Mouse (Mus musculus) ES-E14 (cell line): ENCODE measurements around the gene Cry1. TPM values are rescaled to one million over a fixed set of nuclear protein-coding genes. Genes with fewer than 3 reads are reported as not detected.

Experiments
- DNase-seq: peaks from one replicate; pipeline ENCODE4 v3.0.0-alpha.2; 2013; ENCODE audit warnings: low read depth, low spot score
- H3K27ac ChIP-seq: 2 replicates; pipeline ENCODE4 v1.5.1; 2012; ENCODE audit warnings: low read depth, mild to moderate bottlenecking, low read length, moderate library complexity, mixed read lengths; ENCODE audit not compliant: poor library complexity, insufficient read depth, severe bottlenecking
- H3K36me3 ChIP-seq: 2 replicates; pipeline ENCODE4 v1.6.1; 2012; ENCODE audit warnings: mild to moderate bottlenecking, low read length, moderate library complexity, mixed read lengths; ENCODE audit not compliant: control insufficient read depth, poor library complexity, insufficient read depth, severe bottlenecking
- H3K4me1 ChIP-seq, 2 experiments: fragments of 150-350 bp in 1 of 2; sonication (generic) in 1 of 2; 2 replicates each; pipeline ENCODE4 v1.6.1; 2012; ENCODE audit warnings: low read length in 2 of 2, mild to moderate bottlenecking in 1 of 2, mixed read lengths in 1 of 2; ENCODE audit not compliant: control insufficient read depth in 2 of 2, insufficient read depth in 2 of 2, poor library complexity in 1 of 2
- H3K4me3 ChIP-seq, 2 experiments: fragments of 150-350 bp in 1 of 2; sonication (generic) in 1 of 2; 2 replicates each; pipeline ENCODE4 v1.5.1; 2012; ENCODE audit warnings: low read length in 2 of 2, low read depth in 1 of 2, mild to moderate bottlenecking in 1 of 2, mixed read lengths in 1 of 2; ENCODE audit not compliant: insufficient read depth in 1 of 2, poor library complexity in 1 of 2, severe bottlenecking in 1 of 2
- H3K9ac ChIP-seq: 2 replicates; pipeline ENCODE4 v1.6.1; 2012; ENCODE audit warnings: low read depth, mild to moderate bottlenecking, low read length, mixed read lengths; ENCODE audit not compliant: poor library complexity, insufficient read depth, severe bottlenecking
- H3K9me3 ChIP-seq: fragments of 150-350 bp; sonication (generic); 2 replicates; pipeline ENCODE4 v1.6.1; 2012; ENCODE audit warnings: low read depth, mild to moderate bottlenecking, low read length; ENCODE audit not compliant: control insufficient read depth, insufficient read depth
- CHD2 ChIP-seq: IDR thresholded peaks from 2 replicates; pipeline ENCODE4 v1.6.1; 2014; ENCODE audit warnings: mild to moderate bottlenecking, low read depth, low read length, inconsistent platforms
- HCFC1 ChIP-seq: IDR thresholded peaks from 2 replicates; pipeline ENCODE4 v1.6.1; 2012; ENCODE audit warnings: low read length, inconsistent platforms, borderline replicate concordance; ENCODE audit not compliant: insufficient read depth
- MAFK ChIP-seq: IDR thresholded peaks from 2 replicates; pipeline ENCODE4 v1.6.1; 2014; ENCODE audit warnings: mild to moderate bottlenecking, low read depth, low read length, inconsistent platforms; ENCODE audit not compliant: insufficient read depth
- ZC3H11A ChIP-seq: IDR thresholded peaks from 2 replicates; pipeline ENCODE4 v1.6.1; 2012; ENCODE audit warnings: low read depth, mild to moderate bottlenecking, inconsistent platforms, low read length, borderline replicate concordance
- ZNF384 ChIP-seq: IDR thresholded peaks from 2 replicates; pipeline ENCODE4 v1.6.1; 2012; ENCODE audit warnings: low read depth, low read length, inconsistent platforms
- in situ Hi-C, 2 experiments: fragments of 600-800 bp; cut with MboI; formaldehyde crosslinking; loops; one replicate each; pipeline ENCODE4 v1.15.1; 2025; ENCODE audit warnings: low sequenced_read_pairs in 2 of 2, inconsistent platforms in 1 of 2; ENCODE audit not compliant: unreplicated experiment in 2 of 2
- total RNA-seq: library from RNA; depleted of rRNA; stranded (reverse); fragments of 300-350 nt; gene quantifications from 2 replicates; pipeline ENCODE4 v1.2.3, GENCODE M21; 2012

Cry1 gene
- total RNA-seq, 1 experiment, result 23.4 TPM

DNA sequence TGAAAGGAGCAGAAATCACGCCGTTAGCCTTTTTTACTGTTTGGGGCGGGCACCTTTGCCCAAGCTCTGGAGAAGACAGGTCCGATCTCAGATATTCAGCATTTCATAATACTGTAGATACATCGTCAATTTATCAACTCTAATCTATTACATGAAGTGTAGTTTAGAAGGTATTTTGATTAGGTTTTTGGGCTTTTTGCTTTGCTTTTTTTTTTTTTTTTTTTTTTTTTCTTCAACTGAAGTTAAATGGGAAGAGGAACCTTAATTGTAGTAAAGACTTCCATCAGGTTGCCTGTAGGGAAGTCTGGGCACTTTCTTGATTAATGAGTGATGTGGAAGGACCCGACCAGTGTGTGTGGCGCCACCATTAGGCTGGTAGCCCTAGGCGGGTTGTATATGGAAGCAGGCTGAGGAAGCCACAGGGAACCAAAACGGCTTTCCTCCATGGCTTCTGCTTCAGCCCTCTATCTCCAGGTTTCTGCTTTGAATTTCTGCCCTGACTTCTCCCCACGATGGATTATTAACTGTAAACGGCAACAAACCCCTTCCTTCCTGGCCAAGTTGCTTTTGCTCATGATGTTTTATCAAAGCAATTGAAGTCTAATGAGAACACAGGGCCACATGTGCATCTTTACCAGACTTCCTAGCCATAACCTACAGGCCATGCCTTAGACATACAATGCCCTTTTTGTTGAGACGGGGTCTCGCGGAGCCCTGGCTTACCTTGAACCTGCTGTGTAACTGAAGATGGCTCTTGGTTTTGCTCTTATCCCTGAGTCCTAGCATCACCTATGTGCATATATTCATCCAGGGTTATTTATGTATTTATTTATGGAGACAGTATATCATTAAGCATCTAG is 1.0 kb upstream of the Cry1 start:
- no peak for DNase-seq
- Histone ChIP-seq H3K9ac (peak overlapping the region; percentile 75), H3K27ac (no peak overlapping the region), H3K4me1 (no peaks in the 10 kb centered on the region), H3K4me3 (peak overlapping the region; percentile 84 to 97), H3K9me3 (no peaks in the 10 kb centered on the region), H3K36me3 (peaks cover 2% of the 10 kb centered on the region; the same call in 1 of the 2 replicates)
- TF ChIP-seq ZNF384 (peak; percentile 73; the same call in 1 of the 2 replicates), MAFK (no peak), HCFC1 (no peak), ZC3H11A (no peak), CHD2 (no peak)
- in situ Hi-C loops, result no loop called here

DNA sequence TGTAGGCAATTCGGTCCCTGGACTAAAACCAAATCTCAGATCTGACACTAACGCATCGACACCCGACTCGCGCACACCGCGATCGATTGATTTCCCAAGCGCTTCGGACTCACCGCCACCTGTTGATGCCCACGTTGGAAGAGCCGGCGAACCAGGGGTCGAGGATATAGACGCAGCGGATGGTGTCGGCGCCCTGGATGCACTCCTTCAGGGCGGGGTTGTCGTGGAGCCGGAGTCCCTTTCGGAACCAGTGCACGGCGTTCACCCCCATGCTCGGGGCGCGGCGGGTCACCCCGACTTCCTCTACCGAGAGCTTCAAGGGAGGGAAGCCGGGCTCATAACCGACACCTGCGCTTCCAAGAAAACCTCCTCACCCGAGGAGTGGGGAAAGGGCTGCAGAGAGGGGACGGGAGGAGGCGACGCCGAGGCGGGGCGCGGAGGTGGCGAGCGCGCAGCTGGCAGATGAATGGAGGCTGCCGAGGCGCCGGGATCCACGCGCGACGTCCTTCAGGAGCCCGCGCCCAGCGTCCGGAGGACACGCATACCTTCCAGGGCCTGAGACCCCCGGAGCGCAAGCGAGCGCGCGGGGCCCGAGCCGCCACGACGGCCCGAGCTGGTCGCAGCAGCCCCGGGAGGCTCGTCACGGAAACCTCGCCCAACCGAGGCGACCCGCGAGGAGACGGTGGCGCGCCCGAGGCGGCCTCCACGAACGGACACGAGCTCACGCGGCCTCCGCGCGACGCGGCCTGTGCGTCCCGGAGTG is 482 bp downstream of the Cry1 start:
- in situ Hi-C loops, result no loop called here
- no peaks in the 10 kb centered on the region for H3K4me1 ChIP-seq
- H3K9ac ChIP-seq, result peak overlapping the region; percentile 92
- peak overlapping the region; percentile 84 to 97 for H3K4me3 ChIP-seq
- H3K27ac ChIP-seq, result no peak overlapping the region
- no peak for TF ChIP-seq MAFK
- TF ChIP-seq ZC3H11A, result no peak
- TF ChIP-seq CHD2, result no peak
- TF ChIP-seq ZNF384, result no peak
- H3K36me3 ChIP-seq, result peaks cover 2% of the 10 kb centered on the region; the same call in 1 of the 2 replicates
- no peak for DNase-seq
- H3K9me3 ChIP-seq, result no peaks in the 10 kb centered on the region

DNA sequence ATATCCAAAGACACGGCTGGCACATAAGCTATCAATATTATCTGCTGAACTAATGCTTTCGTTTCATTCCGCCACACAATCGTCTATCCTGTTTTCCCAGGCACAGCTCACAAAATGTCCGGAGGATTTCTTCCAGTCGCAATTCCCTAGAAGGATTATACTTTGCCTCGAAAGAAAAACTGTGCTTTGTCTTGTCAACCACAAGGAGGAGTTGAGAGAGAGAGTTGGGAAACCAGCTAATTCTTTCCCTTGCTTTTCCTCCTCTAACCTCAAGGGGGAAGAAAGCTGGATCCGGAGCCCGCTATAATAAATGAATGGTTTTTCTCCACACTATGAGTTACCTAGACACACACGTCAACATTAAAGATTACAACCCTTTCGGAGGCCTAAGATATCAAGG is 1.2 kb downstream of the Cry1 start:
- peak overlapping the region; percentile 92; the same call in 1 of the 2 replicates for H3K9ac ChIP-seq
- H3K27ac ChIP-seq, result no peak overlapping the region
- peak overlapping the region; percentile 84 to 97 for H3K4me3 ChIP-seq
- no peaks in the 10 kb centered on the region for H3K4me1 ChIP-seq
- peaks cover 2% of the 10 kb centered on the region; the same call in 1 of the 2 replicates for H3K36me3 ChIP-seq
- H3K9me3 ChIP-seq, result no peaks in the 10 kb centered on the region
- no peak for TF ChIP-seq ZNF384
- peak; percentile 26; the same call in 1 of the 2 replicates for TF ChIP-seq ZC3H11A
- in situ Hi-C loops, result no loop called here
- peak; percentile 64 for DNase-seq

DNA sequence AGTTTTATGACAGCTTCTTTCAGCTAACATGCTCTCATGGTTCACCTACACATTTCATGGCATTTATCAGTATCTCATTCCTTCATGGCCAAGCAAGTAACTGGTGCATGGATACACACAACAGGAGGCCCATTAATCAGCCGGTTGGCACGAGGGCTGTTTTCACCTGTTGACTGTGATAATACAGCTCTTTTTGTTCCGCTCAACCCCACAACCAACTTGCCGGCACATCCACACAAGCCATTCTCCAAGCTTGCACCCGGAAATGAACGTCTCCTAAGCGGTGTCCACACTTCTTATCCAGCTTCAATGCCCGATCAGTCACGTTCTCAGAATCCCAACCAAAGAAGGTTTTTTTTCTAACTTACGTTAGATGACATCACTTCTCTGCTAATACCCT is 2.1 kb downstream of the Cry1 start:
- DNase-seq, result no peak
- Histone ChIP-seq H3K9ac (no peak overlapping the region), H3K4me1 (no peaks in the 10 kb centered on the region), H3K36me3 (peaks cover 2% of the 10 kb centered on the region; the same call in 1 of the 2 replicates), H3K27ac (no peak overlapping the region), H3K9me3 (no peaks in the 10 kb centered on the region), H3K4me3 (peak overlapping the region in 1 of 2 experiments; percentile 84; a peak in 1 of 4 replicates)
- in situ Hi-C loops, result no loop called here
- TF ChIP-seq ZNF384 (no peak), MAFK (no peak), ZC3H11A (no peak), HCFC1 (no peak), CHD2 (no peak)
